Mouse (Mus musculus): ENCODE data around the gene Aldh18a1.
"Not testable (repeated sequence)": the region's sequence is repeated elsewhere in the genome, so short reads cannot be mapped to it uniquely, and the experiment has no call there.

Aldh18a1 gene

DNA sequence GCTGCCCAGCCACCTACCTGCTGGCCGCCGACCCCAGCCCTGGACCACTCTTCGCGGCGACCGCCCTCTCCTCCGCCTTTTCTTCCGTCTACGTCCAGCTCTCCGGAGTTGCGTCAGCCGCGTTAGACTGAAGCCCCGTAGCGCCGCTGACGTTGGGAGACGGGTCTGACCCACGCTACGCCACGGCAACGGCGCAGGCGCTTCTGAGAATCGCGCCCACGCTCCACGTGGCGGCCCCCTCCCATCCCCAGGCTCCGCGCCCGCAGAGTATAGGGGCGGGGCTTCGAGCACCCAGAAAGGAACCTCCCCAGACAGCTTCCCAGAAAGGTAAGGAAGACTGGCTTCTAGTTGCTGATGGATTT is at the start of gene Aldh18a1:
Gene Aldh18a1, minus strand, starts transcription at position 171 of the 362 bp plus-strand sequence.
- peak; percentile 73 to 88 for DNase-seq (ENCODE audit: low read depth in 1 of 2, low spot score in 2 of 2)

DNA sequence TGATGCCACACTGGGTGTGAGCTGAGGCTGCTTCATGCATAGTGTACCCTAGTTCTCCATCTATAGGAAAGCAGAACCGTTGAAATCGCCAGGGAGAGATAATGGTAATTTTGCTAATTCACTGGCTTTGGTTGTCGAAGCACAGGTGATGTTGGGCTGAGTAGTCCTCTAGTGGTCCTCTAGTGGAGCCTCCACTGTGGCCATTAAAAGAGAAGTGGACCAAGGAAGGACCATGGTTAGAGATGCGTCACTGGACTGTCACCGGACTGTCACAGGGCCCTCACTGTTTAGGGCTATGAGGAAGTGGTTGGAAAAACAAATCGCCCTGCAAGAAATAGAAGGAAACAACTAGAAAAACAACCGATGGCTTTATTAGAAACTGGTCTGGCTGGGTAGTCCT is 49.3 kb upstream of the Aldh18a1 start:
- peak; percentile 57 to 70 for DNase-seq (ENCODE audit: low read depth in 1 of 2, low spot score in 2 of 2)

DNA sequence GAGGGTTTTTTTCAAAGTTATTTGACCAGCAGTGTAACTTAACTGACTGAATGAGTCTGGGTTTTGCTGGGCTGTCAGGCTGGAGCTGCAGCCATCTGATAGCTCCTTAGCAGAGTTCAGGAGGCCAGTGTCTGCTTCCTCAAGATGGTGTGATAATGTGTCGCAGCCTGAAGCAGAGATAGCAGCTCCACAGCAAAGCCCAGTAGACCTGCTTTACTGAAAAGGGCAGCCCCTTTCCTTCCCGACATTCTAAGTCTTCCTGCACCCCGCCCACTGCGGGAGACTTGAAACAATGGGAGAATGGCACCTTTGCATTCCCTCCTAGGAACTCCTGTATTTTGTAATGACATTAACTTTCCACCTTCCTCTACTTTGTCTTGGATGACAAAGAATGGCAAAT is 48.8 kb upstream of the Aldh18a1 start:
- no peak for DNase-seq (ENCODE audit: low read depth in 1 of 2, low spot score in 2 of 2)

DNA sequence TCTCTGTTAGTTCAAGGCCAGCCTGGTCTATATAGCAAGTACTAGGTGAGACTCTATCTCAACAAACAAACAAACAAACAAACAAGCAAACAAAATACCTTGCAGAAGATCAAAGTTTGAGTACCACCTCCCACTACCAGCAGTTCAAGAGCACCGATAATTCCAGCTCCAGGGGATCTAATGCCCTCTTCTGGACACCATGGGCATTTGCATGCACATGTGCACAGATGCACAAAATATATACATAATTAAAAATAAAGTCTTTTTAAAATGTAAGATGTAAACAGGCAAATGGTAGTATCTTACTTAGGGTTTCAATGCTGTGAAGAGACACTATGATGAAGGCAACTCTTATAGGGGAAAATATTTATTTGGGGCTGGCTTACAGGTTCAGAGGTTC is 44.9 kb upstream of the Aldh18a1 start:
- no peak for DNase-seq (ENCODE audit: low read depth in 1 of 2, low spot score in 2 of 2)

DNA sequence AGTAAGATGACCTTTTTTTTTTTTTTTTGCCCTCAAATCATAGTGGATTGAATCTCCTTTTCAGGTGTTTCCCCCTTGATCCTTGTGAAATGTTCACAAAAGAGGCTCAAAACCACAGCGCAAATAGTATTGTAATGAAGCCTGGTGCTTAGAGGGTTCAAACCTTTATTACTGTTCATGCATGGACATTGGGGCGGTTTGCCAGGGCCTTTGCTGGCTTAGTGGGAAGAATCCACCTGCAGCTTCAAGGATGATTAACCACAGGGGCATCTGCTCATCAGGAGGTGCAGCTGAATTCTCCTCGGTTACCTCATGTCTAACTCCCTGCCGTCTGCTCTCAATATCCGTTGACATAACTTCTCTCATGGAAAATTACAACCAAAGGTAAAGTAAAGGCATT is 44.4 kb upstream of the Aldh18a1 start:
- DNase-seq (ENCODE audit: low read depth in 1 of 2, low spot score in 2 of 2): no peak

DNA sequence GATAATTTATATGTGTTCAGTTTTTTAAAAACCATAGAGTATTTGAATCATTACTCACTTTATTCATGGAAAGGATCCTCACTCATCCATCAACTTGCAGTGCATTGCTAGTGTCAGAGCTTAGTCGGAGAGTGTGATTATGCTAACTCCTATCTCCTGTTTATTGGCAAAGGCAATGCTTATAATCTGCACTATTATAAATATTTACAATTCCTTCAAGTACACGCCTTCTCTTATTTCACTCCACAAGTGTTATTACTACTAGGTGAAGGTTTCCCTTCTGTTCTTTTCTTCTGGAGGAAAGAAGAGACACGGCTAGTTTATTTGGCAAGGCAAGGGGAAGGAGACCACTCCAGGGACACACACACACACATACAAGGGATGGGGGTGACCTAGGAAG is 43.9 kb upstream of the Aldh18a1 start:
- DNase-seq (ENCODE audit: low read depth in 1 of 2, low spot score in 2 of 2): no peak

DNA sequence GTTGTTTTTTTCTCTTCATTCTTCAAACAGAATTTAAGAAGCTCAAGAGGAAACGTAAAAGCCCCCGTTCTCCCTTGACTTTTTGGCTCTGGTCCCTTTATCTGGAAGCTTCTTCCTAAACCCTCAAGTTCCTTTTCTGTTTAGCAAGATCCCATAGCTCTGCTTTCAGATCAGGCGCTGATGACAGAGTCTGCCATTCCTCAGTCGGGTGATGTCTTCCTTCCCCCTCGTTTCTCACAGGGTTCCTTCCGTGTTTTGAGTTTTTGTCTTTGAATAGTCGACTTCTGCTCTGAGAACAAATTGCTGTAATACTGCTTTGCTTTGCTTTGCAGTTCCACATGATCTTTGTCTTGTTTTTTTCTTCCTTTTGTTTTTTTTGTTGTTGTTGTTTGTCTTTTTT is 42.3 kb upstream of the Aldh18a1 start:
- peak in 1 of 2 experiments; percentile 46 for DNase-seq (ENCODE audit: low read depth in 1 of 2, low spot score in 2 of 2)

DNA sequence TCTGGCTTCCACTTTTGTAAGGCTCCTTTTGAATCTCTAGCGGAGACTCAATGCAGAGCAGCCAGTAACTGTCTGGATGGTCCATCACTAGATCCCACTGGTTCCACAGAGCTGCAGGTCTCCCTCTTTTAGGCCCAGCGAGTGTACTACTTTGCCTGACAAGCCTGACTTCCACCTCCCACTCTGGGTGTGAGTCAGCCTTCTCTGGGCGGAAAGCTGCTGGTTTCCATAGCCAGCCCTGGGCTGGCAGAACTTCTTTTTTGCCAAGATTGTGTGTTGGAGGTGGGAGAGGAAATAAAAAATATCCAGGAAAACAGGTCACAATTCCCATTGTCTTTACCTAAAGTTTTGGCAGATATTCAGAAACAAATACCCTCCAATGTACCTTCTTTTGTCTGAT is 41.8 kb upstream of the Aldh18a1 start:
- DNase-seq (ENCODE audit: low read depth in 1 of 2, low spot score in 2 of 2): no peak

DNA sequence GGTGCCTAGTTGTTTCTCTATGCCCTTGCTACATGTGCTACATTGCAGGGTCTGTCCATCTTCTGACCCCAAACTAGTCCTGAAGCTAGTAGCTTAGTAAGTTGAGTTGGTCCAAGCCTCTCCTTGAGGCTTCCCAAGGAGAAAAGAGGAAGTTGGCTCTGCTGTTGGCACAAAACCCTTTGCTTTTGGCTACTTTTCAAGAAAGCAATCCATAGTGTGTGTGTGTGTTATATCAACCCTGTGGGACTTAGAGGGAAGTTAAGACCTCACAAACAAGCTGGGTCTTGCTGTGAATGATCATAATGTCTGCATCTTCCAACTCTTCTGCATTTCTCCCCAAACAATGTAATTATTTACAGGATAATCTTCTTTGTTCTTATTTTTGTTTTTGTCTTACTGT is 40.7 kb upstream of the Aldh18a1 start:
- no peak for DNase-seq (ENCODE audit: low read depth in 1 of 2, low spot score in 2 of 2)

DNA sequence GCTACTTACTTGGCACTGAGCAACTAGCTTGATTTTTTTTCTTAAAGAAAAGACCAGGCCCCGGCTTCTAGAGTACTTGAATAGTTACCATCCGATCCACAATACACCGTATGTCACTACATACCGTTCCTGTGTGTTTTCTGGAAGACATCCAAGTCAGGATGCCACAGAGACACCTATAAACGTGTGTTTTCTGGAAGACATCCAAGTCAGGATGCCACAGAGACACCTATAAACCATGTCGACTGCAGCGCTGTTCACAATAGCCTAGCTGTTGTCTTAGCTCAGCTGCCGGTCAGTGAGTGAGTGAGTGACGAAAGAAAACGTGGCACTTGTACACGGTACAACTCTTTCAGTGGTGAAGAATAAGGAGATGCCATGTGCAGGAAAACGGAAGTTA is 37.7 kb upstream of the Aldh18a1 start:
- DNase-seq (ENCODE audit: low read depth in 1 of 2, low spot score in 2 of 2): no peak

DNA sequence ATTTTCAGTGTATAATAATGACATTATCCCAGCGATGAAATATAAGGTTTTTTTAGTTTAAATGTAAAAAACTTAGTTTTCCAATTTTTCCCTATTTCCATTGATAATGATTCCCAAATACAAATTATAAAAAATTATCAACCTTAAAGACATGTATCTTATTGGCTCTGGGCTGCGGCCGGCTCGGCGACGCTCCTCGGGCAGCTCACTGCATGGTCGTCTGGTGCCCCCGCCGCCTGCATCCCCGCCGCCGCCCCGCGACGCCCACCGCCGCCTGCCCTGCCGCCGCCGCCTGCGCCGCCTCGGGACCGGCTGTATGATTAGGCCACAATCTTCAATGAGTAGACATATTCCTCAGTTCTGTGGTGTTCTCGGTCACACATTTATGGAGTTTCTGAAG is 33.4 kb upstream of the Aldh18a1 start:
- not testable (repeated sequence) for DNase-seq (ENCODE audit: low read depth in 1 of 2, low spot score in 2 of 2)

DNA sequence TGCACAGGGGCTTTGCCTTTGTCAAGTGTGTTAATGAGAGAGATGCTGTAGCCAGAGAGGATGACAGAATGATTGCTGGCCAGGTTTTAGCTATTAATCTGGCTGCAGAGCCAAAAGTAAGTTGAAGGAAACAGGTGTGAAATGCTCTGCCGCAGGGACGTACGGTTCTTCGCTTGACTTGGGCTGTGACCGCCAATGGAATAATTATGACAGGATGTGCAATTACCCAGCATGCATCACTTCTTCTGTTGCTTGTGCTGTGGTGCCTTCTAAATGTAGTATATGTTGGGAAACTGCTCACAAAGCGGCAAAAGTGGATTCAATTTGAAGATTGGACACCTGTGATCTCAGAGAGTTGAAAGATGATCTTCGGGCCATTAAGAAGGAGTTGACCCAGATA is 27.8 kb upstream of the Aldh18a1 start:
- DNase-seq (ENCODE audit: low read depth in 1 of 2, low spot score in 2 of 2): no peak

DNA sequence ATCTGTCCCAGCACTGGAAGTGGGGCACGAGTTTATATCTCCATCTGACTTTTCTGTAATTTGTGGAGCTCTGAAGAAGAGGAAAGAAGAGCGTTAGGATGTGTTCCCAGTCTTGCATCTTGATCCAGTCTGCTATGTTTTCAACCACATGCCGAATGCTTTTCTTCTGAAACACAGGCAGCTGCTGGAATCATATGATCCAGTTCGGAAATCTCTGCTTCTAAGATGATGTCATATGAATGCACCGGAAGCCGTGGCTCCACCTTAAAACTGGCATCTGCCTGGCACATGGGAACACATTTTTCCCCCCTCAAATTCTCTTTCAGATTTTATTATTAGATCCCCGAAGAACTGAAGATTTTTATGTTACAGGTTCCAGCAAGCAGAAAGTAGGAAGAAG is 26.5 kb upstream of the Aldh18a1 start:
- no peak for DNase-seq (ENCODE audit: low read depth in 1 of 2, low spot score in 2 of 2)

DNA sequence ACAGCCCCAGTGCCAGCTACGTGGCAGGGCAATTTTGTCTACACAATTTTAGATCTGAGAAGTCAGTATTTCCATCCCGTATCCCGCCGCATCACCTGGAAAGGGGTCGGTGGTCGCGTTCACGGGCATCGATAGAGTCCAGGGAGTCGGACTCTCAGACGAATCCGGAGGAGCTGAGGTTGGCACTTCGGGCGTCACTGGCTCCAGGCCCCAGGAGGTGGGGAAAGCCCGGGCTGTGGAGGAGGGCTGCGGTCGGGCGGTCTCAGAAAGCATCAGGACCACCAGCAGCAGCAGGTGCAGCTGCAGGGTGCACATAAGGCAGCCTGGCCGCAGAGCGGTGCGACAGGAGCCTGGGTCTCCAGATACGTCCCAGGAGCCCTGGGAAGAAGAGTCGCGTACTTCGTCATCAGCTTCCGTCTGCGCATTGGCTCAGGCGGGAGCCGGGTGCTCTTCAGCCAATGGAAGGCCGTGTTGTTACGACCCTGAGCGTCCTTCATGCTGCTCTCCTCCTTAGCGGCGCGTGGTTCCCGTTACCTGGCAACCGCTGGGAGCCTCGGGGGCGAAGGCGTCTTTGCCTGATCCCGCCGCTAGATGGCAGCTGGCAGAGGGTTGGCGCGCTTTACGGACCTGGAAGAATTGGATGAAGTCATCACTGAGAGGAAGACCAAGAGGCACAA is 23.7 kb upstream of the Aldh18a1 start, which contains the start of the genes Tctn3 and Entpd1:
Gene Tctn3, minus strand, starts transcription at position 404 of the 677 bp plus-strand sequence.
Gene Entpd1, plus strand, starts transcription at position 537 of the 677 bp plus-strand sequence.
- peak; percentile 90 to 92 for DNase-seq (ENCODE audit: low read depth in 1 of 2, low spot score in 2 of 2)

DNA sequence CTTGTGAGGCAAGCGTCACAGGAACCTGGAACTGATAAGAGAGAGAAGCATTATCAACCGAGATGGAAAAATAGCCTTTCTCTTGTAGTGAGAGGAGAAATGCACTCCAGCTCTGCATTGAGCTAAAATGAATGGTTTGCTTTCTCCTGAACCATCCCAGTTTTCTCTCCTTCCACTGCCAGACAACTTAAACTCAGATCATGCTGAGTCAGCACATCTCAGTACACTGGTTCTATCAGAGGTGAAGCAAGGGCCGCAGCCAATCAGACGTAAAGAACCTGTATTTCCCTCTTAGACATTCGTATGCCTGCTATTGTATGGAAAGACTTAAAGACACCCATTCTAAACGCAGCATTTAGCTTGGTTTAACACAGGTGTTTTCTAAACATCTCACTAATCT is 19.4 kb upstream of the Aldh18a1 start:
- no peak for DNase-seq (ENCODE audit: low read depth in 1 of 2, low spot score in 2 of 2)

DNA sequence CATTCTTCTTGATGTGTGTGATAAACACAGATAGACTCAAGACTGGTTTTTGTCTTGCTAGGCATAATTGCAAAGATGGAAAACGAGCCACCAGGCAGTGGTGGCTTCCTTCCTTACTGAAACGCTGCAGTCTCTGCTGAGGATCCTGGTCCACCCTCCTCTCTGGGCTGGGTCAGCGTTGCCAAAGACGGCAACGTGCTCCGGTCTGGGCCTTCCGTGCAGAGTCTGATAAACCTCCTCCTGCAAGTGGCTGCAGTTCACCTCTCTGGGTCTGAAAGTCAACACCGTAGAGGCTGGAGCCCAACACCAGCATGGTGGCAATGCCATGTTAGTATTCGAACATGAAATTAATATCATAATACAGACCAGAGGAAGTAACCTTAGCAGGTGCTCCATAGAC is 16.9 kb upstream of the Aldh18a1 start:
- DNase-seq (ENCODE audit: low read depth in 1 of 2, low spot score in 2 of 2): no peak

DNA sequence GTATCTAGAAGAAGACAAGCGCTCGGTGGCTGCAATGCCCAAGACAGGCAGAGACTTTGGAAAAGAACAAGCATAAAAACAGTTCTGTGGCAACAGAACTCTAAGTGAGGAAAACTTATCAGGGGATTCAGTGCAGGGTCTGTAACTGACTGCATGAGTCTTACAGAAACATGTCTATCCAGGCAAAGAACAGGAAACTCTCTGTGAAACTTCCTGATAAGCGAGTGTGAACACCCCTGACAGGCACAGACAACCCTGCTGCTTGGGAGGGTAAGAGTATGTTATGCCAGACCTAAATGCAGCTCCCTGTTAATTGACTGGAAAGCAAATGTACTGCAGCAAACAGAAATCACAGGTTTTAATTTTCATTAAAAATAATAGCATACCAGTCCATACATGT is 13.6 kb upstream of the Aldh18a1 start:
- DNase-seq (ENCODE audit: low read depth in 1 of 2, low spot score in 2 of 2): no peak

DNA sequence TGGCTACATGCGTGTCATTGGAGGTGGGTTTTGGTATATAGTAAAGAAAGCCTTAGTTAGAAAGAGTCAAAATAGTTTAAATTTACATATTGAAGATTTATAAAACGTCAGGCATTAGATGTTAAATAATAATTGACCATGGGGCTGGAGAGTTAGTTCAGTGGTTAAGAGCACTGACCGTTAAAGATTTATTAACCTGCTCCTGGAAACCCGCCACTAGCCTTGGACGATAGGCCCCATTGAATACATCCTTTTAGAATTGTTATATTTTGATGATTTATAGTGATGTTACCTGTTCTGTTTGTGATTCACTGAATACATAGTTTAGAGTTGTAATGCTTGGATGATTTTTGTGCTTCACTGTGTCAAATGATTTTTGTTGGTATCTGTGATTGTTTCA is 12.6 kb upstream of the Aldh18a1 start:
- not testable (repeated sequence) for DNase-seq (ENCODE audit: low read depth in 1 of 2, low spot score in 2 of 2)

DNA sequence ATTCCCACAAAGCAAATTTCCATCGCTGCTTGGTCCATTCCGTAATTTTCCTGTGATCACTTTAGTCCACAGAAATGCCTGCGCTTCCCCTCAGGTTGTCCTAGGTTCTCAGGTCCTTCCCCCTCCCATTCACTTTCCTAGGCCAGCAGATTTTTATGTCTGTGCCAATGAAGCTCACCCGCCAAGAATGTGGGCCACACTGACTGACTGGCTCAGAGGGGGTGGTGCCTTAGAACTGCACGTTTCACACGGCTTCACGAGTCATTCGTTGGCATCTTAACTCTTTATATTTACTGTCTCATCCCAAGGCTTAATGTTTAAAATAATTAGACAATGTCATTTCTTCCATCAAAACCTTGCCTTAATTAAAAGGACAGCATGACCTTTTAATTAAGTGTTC is 7.6 kb upstream of the Aldh18a1 start:
- DNase-seq (ENCODE audit: low read depth in 1 of 2, low spot score in 2 of 2): no peak

DNA sequence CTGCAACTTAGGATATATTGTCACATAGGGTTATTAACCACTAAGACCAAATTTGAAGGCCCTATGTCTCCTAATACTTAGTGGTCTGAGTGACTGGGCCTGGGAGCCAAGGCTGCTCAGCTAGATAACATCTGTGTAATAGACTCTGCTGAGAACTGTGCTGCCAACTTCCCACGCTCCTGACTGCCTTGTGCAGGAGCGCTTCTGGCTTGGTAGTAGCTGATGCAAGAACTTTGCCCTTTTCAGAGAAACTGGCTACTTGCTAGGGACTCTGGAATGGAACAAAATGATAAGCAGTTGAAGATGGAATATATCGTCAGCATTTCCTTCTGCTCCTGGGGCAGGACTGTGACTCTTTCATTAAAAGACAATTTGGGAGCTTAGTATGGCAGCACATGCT is 7.0 kb upstream of the Aldh18a1 start:
- no peak for DNase-seq (ENCODE audit: low read depth in 1 of 2, low spot score in 2 of 2)

DNA sequence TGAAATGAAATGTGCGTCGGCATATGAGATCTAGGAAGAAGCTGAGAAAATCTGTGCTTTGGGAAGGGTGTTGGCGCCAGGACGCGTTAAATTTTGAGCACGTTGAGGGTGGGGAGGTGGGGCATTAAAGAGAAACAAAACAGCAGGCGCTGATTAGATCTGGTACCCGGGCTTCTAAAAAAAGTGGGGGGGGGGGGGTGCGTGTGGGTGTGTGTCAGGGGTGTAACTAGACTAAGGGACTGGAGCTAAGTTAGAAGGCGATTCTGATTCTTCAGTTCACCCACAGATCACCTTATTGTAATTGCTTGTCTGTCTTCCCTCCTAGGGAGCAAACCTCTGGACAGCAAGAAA is 1.2 kb upstream of the Aldh18a1 start:
- DNase-seq (ENCODE audit: low read depth in 1 of 2, low spot score in 2 of 2): no peak

DNA sequence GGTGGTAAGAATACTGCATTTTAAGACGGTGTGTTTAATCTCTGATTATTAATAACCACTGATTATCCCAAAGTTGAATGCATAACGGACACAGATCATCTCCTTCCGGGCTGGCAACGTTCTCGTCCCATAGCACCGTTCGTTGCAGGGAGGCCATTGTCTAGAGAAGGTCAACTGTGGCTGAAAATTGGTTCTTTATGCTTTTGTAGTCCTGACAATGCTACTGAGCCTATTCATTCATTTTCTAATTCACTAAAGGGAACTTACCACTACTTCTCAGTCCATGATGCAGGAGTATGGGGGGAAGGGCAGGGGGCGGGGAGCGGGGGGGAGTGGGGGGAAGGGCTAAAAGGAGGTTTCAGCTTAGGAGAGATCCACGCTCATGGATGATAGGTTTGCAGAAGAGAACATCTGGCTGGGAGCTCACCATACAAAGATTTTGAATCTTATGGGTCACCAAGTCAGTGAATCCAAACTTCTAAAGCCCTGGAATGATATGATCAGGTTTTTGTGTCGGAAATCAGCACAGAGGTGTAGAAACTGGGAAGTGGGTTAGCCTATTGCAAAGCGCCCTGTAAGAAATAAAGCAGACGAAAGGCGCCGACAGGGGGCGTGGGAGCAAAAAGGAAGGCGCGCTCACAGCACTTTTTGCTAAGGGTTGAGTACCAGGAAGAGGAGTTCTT is 725 bp upstream of the Aldh18a1 start:
- DNase-seq (ENCODE audit: low read depth in 1 of 2, low spot score in 2 of 2): peak; percentile 75 to 86

Measured in monocyte, adult 2 months (primary cell).